Mouse (Mus musculus) megakaryocyte, adult 5-6 weeks (primary cell): Measurements from ENCODE around the gene Ccnd1. TPM values are rescaled to one million over a fixed set of nuclear protein-coding genes. Genes with fewer than 3 reads are reported as not detected.
A peak's percentile ranks its signal among the peaks of the same experiment; 100 is the strongest.
"Not testable (repeated sequence)": the region's sequence is repeated elsewhere in the genome, so short reads cannot be mapped to it uniquely, and the experiment has no call there.

Source experiments
- ATAC-seq: 2 replicates; pipeline ENCODE4 v1.8.0; 2016; ENCODE audit warnings: mild to moderate bottlenecking, inconsistent platforms; ENCODE audit not compliant: poor library complexity, severe bottlenecking
- total RNA-seq, 2 experiments: library from RNA; stranded (forward) in 1 of 2; stranded (reverse) in 1 of 2; fragments of 153-499, 151-499 nt in 1 of 2; fragments of 221-1000, 200-1000 nt in 1 of 2; gene quantifications; 2 replicates each; pipeline versions ENCODE4 v1.2.3 to v1.2.4; 2015 to 2017

Ccnd1 gene
- total RNA-seq, 2 experiments from 2014 or later, result 5.2 to 8.1 TPM

DNA sequence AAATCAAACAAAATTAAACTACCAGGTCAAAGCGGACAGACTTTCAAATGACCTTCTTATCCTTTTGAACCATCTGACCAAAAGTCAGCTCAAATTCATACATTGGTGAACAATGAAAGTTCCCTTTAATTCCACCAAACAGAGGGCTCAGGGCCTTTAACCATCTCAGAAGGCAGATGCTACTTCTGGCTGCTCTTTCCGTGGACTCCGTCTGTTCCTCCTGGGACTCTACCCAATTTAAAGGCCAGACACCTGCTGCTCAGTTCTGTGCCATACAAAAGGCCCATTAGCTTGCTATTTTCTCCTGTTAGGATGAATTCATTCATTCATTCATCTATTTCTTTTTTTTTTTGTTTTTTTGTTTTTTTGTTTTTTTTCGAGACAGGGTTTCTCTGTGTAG lies 26.8 kb downstream of the Ccnd1 start:
- ATAC-seq, result no peak

DNA sequence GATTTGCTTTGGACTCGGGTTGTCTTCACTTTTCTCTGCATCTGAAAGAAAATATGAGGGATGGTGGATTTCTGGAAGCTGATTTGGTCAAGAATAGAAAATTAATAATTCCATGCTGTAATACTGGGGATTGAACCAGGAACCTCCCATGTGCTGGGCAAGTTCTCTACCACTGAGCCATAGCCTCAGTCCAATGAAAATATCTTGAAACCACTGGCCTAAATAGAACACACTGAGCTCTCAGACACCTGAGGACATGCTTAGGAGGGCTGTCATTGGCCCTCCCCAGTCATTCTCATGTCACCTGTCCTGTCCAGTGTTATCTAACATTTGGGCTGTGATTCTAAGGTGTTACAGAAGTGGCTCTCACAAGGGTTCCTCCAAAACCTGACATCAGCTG lies 28.6 kb downstream of the Ccnd1 start:
- ATAC-seq, result no peak

DNA sequence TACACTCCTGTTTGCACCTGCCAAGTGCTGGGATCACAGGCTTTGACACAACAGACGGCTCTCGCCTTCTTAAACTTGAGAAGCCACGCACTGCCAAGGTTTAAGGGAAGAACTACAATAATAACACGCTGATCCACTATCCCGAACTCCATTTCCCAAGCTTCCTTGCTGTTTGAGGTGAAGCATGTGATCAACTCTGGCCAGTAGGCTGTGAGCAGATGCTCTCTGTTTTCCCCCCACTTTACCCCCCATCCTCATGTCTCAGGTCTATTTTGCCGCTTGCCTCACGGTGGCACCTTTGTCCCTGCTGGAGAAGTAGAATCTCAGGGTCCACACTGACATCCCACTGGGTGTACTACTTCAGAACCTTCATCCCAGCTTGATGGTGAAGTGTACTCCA lies 31.0 kb downstream of the Ccnd1 start:
- ATAC-seq, result no peak

DNA sequence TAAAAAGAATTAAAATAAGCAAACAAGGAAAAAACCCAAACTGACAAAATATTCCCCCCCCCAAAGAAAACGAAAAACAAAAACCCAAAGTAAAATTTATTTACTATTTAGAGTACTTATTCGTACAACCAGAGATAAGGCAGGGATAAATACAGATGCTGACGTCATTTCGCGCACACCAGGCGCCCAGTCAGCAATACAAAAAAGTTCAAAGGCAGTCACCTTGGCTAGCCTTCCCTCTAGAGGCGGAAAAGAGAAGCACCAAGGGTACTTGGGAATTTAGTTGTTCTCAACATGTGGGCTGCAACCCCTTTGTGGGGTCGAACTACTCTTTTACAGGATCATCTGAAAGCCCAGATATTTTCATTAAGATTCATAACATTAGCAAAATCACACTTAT lies 31.9 kb downstream of the Ccnd1 start:
- no peak for ATAC-seq

DNA sequence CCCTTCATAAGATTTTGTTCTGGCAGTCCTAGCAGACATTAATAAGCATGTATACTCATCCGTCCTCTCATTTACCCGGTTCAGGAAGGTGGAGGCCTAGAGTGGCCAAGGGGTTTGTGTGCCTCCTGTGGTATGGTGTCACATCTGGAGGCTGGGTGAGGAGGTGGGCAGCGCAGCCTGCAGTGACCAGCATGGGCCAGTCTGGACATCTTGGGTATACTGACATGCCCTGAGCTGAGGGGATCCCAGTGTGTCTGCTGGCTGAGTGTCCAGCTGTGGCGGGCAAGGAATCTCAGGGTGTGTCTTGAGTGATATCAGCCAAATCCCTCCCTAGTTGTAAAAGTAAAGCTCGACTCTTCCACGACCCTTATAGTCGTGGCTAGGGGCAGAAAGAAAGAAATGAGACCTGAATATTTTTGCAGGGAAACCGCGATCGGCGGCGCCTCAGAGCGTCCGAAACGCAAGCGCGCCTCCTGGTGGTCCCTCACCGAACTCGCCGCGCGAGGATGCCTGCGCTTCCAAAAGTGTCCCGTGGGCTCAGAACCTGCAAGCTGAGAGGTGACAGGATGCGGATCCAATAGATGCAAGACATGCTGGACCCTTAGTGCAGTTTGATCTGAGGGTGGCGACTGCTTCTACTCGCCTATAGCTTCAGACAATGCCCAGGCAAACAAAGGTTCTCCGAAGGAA lies 32.9 kb downstream of the Ccnd1 start:
- ATAC-seq, result peak; percentile 92

DNA sequence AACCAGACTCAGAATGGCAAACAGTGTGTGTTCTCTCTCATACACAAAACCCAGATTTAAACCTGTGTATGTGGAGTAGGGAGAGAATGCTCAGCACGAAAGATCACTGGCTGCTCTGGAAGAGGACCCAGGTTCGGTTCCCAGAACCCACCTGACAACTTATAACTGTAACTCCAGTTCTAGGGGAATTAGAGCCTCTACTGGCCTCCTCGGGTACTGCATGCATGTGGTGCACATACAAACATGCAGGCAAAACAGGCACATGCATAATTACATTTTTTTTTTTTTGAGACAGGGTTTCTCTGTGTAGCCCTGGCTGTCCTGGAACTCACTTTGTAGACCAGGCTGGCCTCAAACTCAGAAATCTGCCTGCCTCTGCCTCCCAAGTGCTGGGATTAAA lies 34.2 kb downstream of the Ccnd1 start:
- ATAC-seq, result not testable (repeated sequence)

DNA sequence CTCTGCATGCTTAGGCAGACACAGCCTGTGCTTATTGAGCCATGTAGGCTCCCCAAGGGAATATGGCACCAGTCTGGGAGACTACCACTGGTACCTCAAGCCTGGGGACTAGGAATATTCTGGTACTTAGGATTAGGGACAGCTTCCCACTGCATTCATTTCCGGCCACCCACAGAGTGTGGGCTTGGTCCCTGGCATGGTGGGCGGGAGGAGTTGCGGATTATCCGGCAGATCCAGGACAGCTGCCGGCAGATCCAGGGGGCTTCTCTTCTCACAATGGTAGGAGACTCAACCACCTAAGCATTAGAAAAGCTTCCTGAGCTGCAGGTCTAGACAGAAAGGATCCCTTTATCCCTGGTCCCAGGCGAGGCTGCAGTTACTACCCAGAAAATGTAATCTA lies 41.2 kb downstream of the Ccnd1 start:
- ATAC-seq, result no peak

DNA sequence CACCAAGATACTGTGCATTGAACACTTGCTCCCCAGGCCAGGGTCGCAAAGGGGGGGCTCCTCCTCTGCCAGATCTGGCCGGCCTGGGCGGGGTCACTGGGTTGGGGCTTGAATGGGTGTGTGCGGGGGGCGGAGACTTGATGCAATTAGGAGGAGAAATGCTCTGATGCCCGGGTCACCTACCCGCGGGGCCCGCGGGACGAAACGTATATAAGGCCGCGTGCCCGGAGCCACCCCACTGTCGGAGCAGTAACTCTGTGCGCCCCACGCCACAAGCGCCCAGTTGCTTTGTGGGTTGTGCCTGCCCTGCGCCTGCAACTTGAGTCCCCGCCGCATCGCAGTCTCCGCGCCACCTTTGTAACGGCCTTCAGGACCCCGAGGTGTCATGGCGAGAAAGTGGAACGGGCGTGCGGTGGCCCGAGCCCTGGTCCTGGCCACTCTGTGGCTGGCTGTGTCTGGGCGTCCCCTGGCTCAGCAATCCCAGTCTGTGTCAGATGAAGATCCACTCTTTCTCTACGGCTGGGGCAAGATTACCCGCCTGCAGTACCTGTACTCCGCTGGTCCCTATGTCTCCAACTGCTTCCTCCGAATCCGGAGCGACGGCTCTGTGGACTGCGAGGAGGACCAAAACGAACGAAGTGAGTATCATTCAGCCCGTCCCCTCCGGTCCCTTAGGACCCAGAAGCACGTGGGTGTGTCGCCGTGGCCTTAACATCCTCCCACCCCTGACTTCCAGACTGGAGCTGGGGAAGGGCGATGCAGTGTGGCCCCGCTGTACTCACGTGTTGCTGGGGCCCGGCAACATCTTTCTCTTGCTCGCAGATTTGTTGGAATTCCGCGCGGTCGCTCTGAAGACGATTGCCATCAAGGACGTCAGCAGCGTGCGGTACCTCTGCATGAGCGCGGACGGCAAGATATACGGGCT lies 43.2 kb downstream of the Ccnd1 start, which contains the start of gene Fgf15:
Gene Fgf15 (plus strand): TSS at position 238 of the 925 bp plus-strand sequence.
- 0 out of 2 replicates have a peak, but pooled peaks have one; percentile 15 for ATAC-seq

DNA sequence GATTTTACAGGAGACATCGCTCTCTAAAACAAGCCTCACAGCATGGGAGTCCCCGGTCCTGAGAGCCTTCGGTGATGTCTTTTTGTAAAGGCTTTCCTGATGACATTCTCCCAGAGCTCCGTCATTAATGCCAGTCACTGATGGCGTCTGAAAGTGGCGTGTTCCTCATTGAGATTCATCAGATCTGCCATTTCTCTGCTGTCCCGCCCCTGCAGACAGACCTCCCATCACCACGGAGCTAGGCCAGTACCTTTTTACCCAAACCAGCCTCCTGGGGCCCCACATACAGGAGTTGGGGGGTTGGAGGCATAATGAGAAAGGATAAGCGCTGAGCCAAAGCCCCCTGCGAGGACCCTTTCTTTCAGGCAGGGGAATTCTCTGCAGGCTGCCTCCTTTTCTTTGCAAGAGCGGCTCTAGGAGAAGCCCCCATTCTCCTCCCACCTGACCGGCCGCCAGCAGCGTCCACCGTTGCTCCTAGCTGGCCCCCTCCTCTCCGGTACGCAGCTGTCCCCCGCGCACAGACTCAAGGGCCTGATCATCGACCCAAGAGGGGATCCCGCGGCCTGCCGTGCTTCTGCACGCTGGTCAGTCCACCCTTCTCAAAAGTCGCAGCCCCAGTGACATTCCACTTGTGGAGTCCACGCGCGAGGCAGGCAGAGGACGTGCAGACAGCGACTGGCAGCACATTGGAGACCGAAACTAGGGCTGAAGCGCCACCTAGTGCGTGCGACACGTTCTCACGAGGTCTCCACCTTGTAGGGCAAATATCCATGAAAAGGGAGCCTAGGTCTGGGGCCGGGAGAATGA lies 44.2 kb downstream of the Ccnd1 start:
- peak; percentile 80 for ATAC-seq

DNA sequence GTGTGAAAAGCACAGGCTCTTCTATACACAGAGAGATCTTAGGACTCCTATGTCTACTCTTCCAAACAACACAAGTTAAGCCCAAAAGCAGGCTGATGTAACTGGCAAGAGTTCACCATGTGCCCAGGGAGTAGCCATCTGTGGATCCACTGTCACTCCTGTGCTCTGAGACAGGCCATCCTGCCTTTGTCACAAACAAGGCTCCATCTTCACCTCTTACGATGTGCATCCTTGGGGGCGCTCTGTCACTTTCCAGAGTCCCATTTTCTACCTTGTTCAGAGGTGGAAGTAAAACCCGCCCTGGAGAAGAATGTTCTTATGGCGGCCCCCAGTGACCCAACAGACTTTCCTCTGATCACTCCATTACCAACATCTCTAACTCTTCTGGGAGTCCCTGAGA lies 45.0 kb downstream of the Ccnd1 start:
- no peak for ATAC-seq

DNA sequence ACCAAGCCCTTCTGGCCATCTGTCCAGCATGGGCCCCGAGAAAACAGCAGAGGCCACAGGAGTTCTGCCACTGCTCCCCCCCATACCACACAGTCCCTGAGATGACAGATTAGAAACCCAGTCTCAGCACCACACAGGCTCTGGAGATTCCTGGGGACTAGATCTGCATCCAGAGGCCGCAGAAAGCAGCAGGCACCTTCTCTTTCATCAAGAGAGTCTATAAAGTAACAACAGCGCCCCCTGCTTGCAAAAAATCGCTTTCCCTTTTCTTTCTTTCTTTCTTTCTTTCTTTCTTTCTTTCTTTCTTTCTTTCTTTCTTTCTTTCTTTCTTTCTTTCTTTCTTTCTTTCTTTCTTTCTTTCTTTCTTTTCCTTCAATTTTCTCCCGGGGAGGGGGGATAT lies 45.5 kb downstream of the Ccnd1 start:
- ATAC-seq, result no peak

DNA sequence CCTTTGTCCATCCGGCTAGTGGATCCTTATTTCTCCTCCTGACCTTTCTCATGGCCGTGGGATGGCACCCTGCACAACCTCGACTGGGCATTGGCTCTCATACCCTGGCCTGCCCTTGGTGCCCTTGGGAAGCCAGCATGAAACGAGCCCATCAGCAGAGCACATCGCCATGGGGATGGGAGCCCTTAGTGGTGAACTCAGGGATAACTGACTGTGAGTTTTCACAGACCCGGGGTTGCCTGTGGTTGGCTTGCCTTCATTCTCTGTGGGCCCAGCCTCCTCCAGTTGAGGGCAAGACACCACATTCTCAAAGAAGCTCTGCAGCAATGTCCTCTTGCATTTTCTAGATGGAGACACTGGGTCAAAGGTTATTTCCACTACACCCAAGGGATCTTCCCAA lies 47.4 kb downstream of the Ccnd1 start:
- ATAC-seq, result no peak

DNA sequence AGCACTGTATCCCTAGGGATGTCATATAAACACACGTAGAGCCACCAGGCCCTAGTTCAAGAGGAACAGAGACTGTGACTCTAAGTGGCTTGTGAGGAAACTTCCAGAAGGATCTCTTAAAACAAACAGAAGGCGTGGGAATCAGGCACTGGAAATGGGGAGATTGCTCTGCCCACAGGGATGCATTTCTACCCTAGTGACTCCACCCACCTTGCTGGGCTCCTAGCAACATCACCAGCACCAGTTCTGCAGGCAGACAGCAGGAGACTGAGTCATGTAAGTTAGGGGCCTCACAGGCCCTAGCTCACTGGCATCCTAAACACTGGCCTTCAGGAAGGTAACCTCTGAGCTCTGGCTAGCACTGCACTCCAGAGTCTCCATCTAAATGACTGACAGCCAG lies 47.9 kb downstream of the Ccnd1 start:
- no peak for ATAC-seq

DNA sequence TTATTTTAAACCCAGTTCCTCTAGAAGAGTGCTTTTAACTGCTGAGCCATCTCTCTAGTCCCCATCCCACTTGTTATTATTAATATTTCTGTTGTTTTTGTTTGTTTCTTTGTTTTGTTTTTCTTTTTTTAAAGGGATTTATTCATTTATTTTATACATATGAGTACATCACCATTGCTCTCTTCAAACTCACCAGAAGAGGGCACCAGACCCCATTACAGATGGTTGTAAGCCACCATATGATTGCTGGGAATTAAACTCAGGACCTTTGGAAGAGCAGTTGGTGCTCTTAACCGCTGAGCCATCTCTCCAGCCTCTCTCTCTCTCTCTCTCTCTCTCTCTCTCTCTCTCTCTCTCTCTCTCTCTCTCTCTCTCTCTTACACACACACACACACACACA lies 49.1 kb downstream of the Ccnd1 start:
- ATAC-seq, result not testable (repeated sequence)

DNA sequence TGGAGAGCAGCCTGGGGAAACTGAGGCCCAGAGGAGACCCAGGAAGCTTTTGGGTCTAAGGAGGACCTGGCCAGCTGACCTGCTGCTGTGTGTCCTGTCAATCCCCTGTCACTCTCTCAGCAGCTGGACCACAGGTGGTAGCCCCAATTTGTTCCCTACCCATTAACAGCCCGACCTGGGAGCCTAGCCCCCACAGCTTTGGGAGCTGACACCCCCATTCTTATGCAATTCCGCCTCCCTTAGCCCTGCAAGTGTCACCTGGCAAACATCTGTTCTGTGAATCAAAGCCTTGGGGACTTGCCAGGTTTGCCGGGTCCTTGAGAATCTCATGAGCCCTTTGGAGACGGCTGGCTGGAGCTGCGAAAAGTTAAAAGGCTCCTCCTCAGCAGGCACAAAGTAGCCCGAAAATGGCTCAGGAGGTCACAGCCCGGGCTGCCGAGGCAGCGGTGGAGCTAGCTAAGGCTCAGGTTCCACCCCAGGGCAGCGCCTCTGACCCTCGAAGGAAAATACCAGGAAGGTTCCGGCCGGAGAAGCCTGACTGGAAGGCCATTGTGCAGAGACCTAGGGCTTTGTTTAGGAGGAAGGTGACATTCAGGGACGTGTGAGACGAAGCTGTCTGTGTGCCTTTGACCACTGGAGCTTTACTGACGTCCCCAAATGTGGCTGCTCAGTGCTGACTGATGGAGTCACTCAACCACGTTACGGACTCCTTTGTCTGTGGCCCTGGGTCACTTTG lies 51.0 kb downstream of the Ccnd1 start:
- no peak for ATAC-seq

DNA sequence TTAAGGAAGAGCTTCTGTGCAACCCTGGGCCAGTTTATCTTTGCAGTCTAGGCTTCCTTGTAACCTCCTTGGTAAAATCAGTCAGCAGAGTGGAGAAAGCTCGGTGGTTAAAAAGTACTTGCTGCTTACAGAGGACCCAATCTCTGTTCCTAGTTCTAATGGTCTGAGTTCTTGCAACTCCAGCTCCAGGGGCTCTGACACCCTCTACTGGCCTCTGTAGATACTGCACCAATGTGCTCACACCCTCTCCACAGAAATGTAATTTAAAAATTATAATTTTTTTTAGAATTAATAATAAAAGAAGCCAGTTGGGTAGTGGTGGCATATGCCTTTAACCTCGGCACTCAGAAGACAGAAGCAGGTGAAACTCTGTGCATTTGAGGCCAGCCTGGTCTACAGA lies 52.1 kb downstream of the Ccnd1 start:
- no peak for ATAC-seq

DNA sequence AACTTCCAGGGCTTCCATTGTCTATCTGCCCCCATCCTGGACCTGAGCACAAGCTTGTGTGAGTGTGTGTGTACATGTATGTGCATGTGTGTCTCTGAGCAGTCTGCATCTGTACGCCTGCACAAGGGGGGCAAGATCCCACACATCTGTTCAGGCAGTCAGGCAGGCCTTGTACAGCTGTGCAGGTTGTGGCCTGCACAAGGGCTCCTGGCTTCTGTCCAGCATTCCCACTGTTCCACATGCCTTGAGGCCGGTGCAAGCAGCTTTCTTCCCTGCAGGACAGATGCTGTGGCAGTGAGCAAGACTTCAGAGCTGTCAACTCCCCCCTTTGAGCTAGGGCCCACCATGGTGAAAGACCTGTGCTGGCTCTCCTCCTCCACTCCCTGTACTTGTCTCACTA lies 56.6 kb downstream of the Ccnd1 start:
- no peak for ATAC-seq
